Mouse (Mus musculus): ENCODE data around the gene Slc38a1. TPM values are rescaled to one million over a fixed set of nuclear protein-coding genes. Genes with fewer than 3 reads are reported as not detected.

The Slc38a1 gene
- total and polyA plus RNA-seq, 2 experiments from 2014 or later = 82.6 to 115 TPM

DNA sequence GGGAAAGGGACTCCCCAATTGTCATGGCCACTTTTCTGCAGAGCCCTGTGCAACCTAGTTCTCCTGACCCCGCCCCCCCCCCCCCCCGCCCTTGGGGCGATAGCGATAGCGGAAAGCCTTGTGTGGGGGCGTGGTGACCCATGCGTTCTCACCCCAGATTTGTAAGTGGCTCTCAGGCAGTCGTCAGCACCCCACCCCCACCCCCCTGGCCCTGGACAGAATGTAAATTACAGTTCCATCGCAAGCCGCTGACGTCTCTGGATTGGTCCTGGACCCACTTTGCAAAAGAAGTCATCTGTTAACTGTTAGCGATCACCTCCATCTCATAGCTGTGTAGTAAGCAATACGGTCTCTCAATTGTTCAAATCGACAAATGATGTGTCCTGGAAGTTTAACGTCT, 4.7 kb upstream of the Slc38a1 start:
- Histone ChIP-seq H3K4me3 (ENCODE audit: low read length) (no peak overlapping the region), H3K4me1 (ENCODE audit: insufficient read depth, low read length) (no peaks in the 10 kb centered on the region), H3K4me2 (ENCODE audit: low read depth, low read length) (no peak overlapping the region), H3K9me3 (ENCODE audit: low read length) (no peaks in the 10 kb centered on the region), H3K27me3 (ENCODE audit: insufficient read depth, low read length) (no peaks in the 10 kb centered on the region), H3K9ac (replicated peaks; ENCODE audit: low read length) (no peak overlapping the region), H3K36me3 (ENCODE audit: insufficient read depth, low read length) (no peaks in the 10 kb centered on the region), H3K27ac (no peak overlapping the region)
- no peak for TF ChIP-seq CTCF (IDR thresholded peaks at IDR 0.05; ENCODE audit: low read depth)
- ATAC-seq (no peak), DNase-seq (ENCODE audit: low spot score) (no peak)
- WGBS = 39% methylated on average over 13 of the region's 15 CpGs

DNA sequence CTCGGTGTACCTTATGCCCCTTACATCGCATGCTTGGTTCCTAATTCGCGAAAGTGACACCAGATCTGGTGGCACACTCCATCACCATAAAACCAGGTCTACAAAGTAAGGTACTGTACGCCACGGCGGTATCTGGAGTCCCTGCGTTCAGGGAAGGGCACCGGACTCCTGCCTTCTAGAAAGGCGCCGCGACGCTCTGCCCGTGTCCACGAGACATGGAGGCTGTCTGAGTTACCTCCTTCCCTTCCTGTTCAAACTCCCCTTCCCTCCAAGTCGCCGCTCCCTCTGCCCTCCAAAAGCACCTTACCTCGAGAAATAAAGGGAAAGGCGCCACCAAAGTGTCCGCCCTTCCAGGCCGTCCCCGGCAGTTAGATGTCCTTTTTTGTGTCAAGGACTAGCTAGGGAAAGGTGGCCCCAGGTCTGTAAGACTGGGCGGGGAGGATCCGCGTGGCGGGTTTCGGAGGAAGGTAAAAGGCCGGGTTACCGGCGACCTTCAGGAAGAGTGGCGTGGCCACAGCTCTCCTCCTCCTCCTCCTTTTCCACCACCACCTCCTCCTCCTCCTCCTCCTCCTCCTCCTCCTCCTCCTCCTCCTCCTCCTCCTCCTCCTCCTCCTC, 785 bp downstream of the Slc38a1 start:
- H3K9ac ChIP-seq (replicated peaks; ENCODE audit: low read length) = peak overlapping the region; percentile 95
- no peaks in the 10 kb centered on the region for H3K27me3 ChIP-seq (ENCODE audit: insufficient read depth, low read length)
- H3K4me1 ChIP-seq (ENCODE audit: insufficient read depth, low read length) = peaks cover 9% of the 10 kb centered on the region; the same call in 1 of the 2 replicates
- H3K4me3 ChIP-seq (ENCODE audit: low read length) = peak overlapping the region; percentile 69
- peak overlapping the region; percentile 100 for H3K27ac ChIP-seq
- H3K4me2 ChIP-seq (ENCODE audit: low read depth, low read length) = peak overlapping the region; percentile 94
- ATAC-seq (peak; percentile 10; the same call in 1 of the 2 replicates), DNase-seq (ENCODE audit: low spot score) (peak; percentile 49)
- H3K36me3 ChIP-seq (ENCODE audit: insufficient read depth, low read length) = no peaks in the 10 kb centered on the region
- no peak for TF ChIP-seq CTCF (IDR thresholded peaks at IDR 0.05; ENCODE audit: low read depth)
- H3K9me3 ChIP-seq (ENCODE audit: low read length) = no peaks in the 10 kb centered on the region
- whole genome bisulfite sequencing = 0% methylated on average over 28 of the region's 31 CpGs

DNA sequence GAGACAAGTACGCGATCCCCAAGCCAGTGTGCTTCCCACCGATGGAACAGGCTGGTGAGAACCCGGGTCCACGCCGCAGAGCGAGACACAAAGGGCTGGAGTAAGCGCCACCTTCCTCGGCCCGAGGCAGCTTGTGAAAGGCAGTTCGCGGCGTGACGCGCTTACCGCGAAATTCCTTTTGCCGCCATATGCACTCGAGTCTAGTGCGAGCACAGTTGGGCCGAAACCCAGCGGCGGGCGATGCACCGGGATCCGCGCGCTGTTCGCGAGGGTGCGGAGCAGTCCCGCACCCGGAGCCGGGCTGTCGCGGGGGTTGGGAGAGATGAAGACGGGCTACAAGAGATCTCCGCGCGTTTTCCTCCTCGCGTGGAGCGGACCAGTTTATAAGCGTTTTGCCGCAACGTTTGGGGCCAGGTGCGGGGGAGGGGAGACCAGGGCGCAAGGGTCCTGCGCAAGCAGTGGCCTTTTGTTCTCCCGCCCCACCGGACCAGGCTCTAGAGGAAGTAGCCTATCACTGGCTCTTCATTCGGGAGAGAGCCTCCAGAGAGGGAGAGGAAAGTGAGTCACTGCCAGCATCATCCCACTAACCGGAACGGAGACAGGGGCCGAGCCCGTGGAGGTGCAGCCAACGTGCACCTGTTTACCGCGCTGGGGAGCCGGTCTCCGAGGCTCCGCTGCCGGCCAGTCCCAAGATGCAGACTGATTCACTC, 1.4 kb downstream of the Slc38a1 start:
- Histone ChIP-seq H3K4me3 (ENCODE audit: low read length) (peak overlapping the region; percentile 69), H3K9me3 (ENCODE audit: low read length) (no peaks in the 10 kb centered on the region), H3K36me3 (ENCODE audit: insufficient read depth, low read length) (no peaks in the 10 kb centered on the region), H3K4me2 (ENCODE audit: low read depth, low read length) (peak overlapping the region; percentile 94), H3K27me3 (ENCODE audit: insufficient read depth, low read length) (no peaks in the 10 kb centered on the region), H3K27ac (peak overlapping the region; percentile 100), H3K9ac (replicated peaks; ENCODE audit: low read length) (peak overlapping the region; percentile 95), H3K4me1 (ENCODE audit: insufficient read depth, low read length) (peaks cover 9% of the 10 kb centered on the region; the same call in 1 of the 2 replicates)
- 0% methylated on average over 63 of the region's 63 CpGs for WGBS
- no peak for TF ChIP-seq CTCF (IDR thresholded peaks at IDR 0.05; ENCODE audit: low read depth)
- DNase-seq (ENCODE audit: low spot score) (peak; percentile 86), ATAC-seq (peak; percentile 71)

DNA sequence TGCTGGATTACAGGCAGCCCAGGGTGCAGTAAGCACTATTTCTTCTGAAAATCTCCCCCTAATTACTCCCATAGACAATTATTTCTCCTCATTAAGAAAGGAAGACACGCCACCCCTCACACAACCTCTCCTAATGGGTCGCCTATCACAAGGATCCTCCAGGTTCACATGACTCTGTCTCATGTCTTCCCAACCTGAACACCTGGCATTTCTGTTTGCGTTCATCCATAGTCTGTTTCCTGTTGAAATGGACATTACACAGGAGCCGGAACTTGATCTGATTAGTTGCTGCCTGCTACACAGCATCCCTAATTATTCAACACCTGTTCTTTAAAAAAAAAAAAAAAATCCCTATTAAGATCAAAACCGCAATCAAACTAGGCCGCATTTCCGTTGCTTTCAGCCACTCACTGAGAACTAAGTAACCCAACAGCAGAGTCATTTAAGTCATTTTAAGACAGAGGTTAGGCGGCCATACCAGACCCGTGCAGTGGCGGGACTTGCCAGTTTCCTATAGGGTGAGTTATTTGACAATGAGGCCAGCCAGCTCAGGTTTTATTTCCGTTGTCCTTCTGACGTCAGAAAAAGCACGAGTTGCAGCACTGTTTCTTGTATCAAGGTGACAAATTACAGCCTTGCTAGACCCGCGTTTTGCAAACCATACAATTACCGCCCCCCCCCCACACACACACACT, 2.3 kb downstream of the Slc38a1 start:
- no peaks in the 10 kb centered on the region for H3K27me3 ChIP-seq (ENCODE audit: insufficient read depth, low read length)
- TF ChIP-seq CTCF (IDR thresholded peaks at IDR 0.05; ENCODE audit: low read depth) = no peak
- 7% methylated on average over 16 of the region's 16 CpGs for WGBS
- peaks cover 9% of the 10 kb centered on the region; the same call in 1 of the 2 replicates for H3K4me1 ChIP-seq (ENCODE audit: insufficient read depth, low read length)
- H3K9me3 ChIP-seq (ENCODE audit: low read length) = no peaks in the 10 kb centered on the region
- H3K4me3 ChIP-seq (ENCODE audit: low read length) = peak overlapping the region; percentile 69
- H3K27ac ChIP-seq = peak overlapping the region; percentile 100
- H3K4me2 ChIP-seq (ENCODE audit: low read depth, low read length) = peak overlapping the region; percentile 94
- DNase-seq (ENCODE audit: low spot score) (peak; percentile 73), ATAC-seq (no peak)
- no peaks in the 10 kb centered on the region; the same call in 1 of the 2 replicates for H3K36me3 ChIP-seq (ENCODE audit: insufficient read depth, low read length)
- peak overlapping the region; percentile 95 for H3K9ac ChIP-seq (replicated peaks; ENCODE audit: low read length)

GRCm38 (mm10) chr15:96639630-96640029, 3.1 kb downstream of the Slc38a1 start:
- no peak for ATAC-seq

GRCm38 (mm10) chr15:96638656-96639055, 4.1 kb downstream of the Slc38a1 start:
- Histone ChIP-seq H3K4me2 (ENCODE audit: low read depth, low read length) (peak overlapping the region; percentile 94), H3K4me3 (ENCODE audit: low read length) (0 out of 2 replicates have a peak overlapping the region, but pooled peaks have one; percentile 69), H3K9me3 (ENCODE audit: low read length) (no peaks in the 10 kb centered on the region), H3K36me3 (ENCODE audit: insufficient read depth, low read length) (no peaks in the 10 kb centered on the region; the same call in 1 of the 2 replicates), H3K4me1 (ENCODE audit: insufficient read depth, low read length) (peaks cover 9% of the 10 kb centered on the region; the same call in 1 of the 2 replicates), H3K9ac (replicated peaks; ENCODE audit: low read length) (peak overlapping the region; percentile 95; the same call in 1 of the 2 replicates), H3K27ac (no peak overlapping the region), H3K27me3 (ENCODE audit: insufficient read depth, low read length) (no peaks in the 10 kb centered on the region)
- ATAC-seq (no peak), DNase-seq (ENCODE audit: low spot score) (peak; percentile 40)
- 53% methylated on average over 2 of the region's 2 CpGs for WGBS
- no peak for TF ChIP-seq CTCF (IDR thresholded peaks at IDR 0.05; ENCODE audit: low read depth)

More at GRCm38 (mm10) chr15:96639630-96640029, 3.1 kb downstream of the Slc38a1 start:
- H3K4me2 ChIP-seq (ENCODE audit: low read depth, low read length) = peak overlapping the region; percentile 94
- H3K4me1 ChIP-seq (ENCODE audit: insufficient read depth, low read length) = peaks cover 9% of the 10 kb centered on the region; the same call in 1 of the 2 replicates
- 37% methylated on average over 8 of the region's 8 CpGs for WGBS
- peak overlapping the region; percentile 95 for H3K9ac ChIP-seq (replicated peaks; ENCODE audit: low read length)
- H3K27ac ChIP-seq = peak overlapping the region; percentile 66
- no peaks in the 10 kb centered on the region for H3K9me3 ChIP-seq (ENCODE audit: low read length)
- no peak for DNase-seq (ENCODE audit: low spot score)
- peak overlapping the region; percentile 69 for H3K4me3 ChIP-seq (ENCODE audit: low read length)
- H3K27me3 ChIP-seq (ENCODE audit: insufficient read depth, low read length) = no peaks in the 10 kb centered on the region
- no peaks in the 10 kb centered on the region; the same call in 1 of the 2 replicates for H3K36me3 ChIP-seq (ENCODE audit: insufficient read depth, low read length)
- no peak for TF ChIP-seq CTCF (IDR thresholded peaks at IDR 0.05; ENCODE audit: low read depth)
